Mouse (Mus musculus) limb, embryonic 14.5 days (tissue): ENCODE measurements around the gene Grik2. TPM values are rescaled to one million over a fixed set of nuclear protein-coding genes. Genes with fewer than 3 reads are reported as not detected.

Source experiments
- ATAC-seq: fragments of 200-750 bp; cut with Nextera tagmentation; 2 replicates; pipeline ENCODE4 v1.8.0; 2017; ENCODE audit warnings: low read depth, moderate number of reproducible peaks, moderate TSS enrichment; ENCODE audit not compliant: low FRiP score
- DNase-seq: peaks from one replicate; pipeline ENCODE4 v3.0.0-alpha.2; 2015; ENCODE audit warnings: low spot score
- H3K27ac ChIP-seq: fragments of 300-500 bp; sonication (generic); replicated peaks from 2 replicates; pipeline ENCODE4 v1.5.1; 2014; ENCODE audit warnings: low read depth, mild to moderate bottlenecking, low read length, moderate library complexity, mixed read lengths
- H3K27me3 ChIP-seq: fragments of 300-500 bp; sonication (generic); 2 replicates; pipeline ENCODE4 v1.6.1; 2014; ENCODE audit warnings: low read length, mixed read lengths; ENCODE audit not compliant: control insufficient read depth, insufficient read depth
- H3K36me3 ChIP-seq: fragments of 300-500 bp; sonication (generic); 2 replicates; pipeline ENCODE4 v1.6.1; 2014; ENCODE audit warnings: mild to moderate bottlenecking, low read length, moderate library complexity, mixed read lengths; ENCODE audit not compliant: control insufficient read depth, insufficient read depth
- H3K4me1 ChIP-seq: fragments of 300-500 bp; sonication (generic); 2 replicates; pipeline ENCODE4 v1.6.1; 2014; ENCODE audit warnings: antibody characterized with exemption, low read length, mixed read lengths; ENCODE audit not compliant: control insufficient read depth, insufficient read depth
- H3K4me2 ChIP-seq: fragments of 300-500 bp; sonication (generic); replicated peaks from 2 replicates; pipeline ENCODE4 v1.6.1; 2014; ENCODE audit warnings: low read depth, mild to moderate bottlenecking, low read length, moderate library complexity; ENCODE audit not compliant: severe bottlenecking
- H3K4me3 ChIP-seq: fragments of 300-500 bp; sonication (generic); replicated peaks from 2 replicates; pipeline ENCODE4 v1.5.1; 2014; ENCODE audit warnings: low read length
- H3K9ac ChIP-seq: fragments of 300-500 bp; sonication (generic); 2 replicates; pipeline ENCODE4 v1.6.1; 2014; ENCODE audit warnings: mild to moderate bottlenecking, low read depth, low read length, moderate library complexity; ENCODE audit not compliant: severe bottlenecking
- H3K9me3 ChIP-seq: fragments of 300-500 bp; sonication (generic); 2 replicates; pipeline ENCODE4 v1.6.1; 2016; ENCODE audit warnings: low read length; ENCODE audit not compliant: control insufficient read depth
- POLR2A ChIP-seq: fragments of 200-500 bp; IDR thresholded peaks from 2 replicates; pipeline ENCODE4 v1.8.0; 2012; ENCODE audit warnings: inconsistent platforms, mild to moderate bottlenecking, moderate library complexity, borderline replicate concordance; ENCODE audit not compliant: insufficient read depth, insufficient read length; ENCODE audit errors: extremely low read depth
- WGBS: fragments of 180-500 bp; shearing (Covaris S2); extraction: QIAGEN DNeasy Blood & Tissue Kit; methylation state at CpG from one replicate; pipeline ENCODE4 v1.1.7; 2014; 5-methylcytosine and 5-hydroxymethylcytosine counted together
- polyA plus RNA-seq, 2 experiments: library from polyadenylated mRNA; depleted of rRNA in 1 of 2; stranded (reverse) in 1 of 2; unstranded in 1 of 2; fragments of >200 nt; fragmentation: Nextera tagmentation in 1 of 2; extraction: Ambion mirVana in 1 of 2; gene quantifications; 2 replicates each; pipeline versions ENCODE4 v1.2.1 to v1.2.3; 2012 to 2014

Gene Grik2
- polyA plus RNA-seq, 2 experiments, result 2.7 to 3.5 TPM

- Histone ChIP-seq H3K4me2 (no peak overlapping the region), H3K9me3 (no peaks in the 10 kb centered on the region), H3K4me3 (no peak overlapping the region), H3K36me3 (no peaks in the 10 kb centered on the region), H3K9ac (no peak overlapping the region), H3K27ac (no peak overlapping the region), H3K27me3 (peaks cover 19% of the 10 kb centered on the region; the same call in 1 of the 2 replicates), H3K4me1 (peaks cover 23% of the 10 kb centered on the region; the same call in 1 of the 2 replicates)
- no peak for TF ChIP-seq POLR2A
- 9% methylated on average over 2 of the region's 2 CpGs for WGBS
- DNase-seq, result no peak
- no peak for ATAC-seq
Observed at GRCm38 (mm10) chr10:49784831-49785230, 3.7 kb downstream of the Grik2 start.

GRCm38 (mm10) chr10:49782741-49783691 lies 5.5 kb downstream of the Grik2 start:
- 2% methylated on average over 44 of the region's 44 CpGs for WGBS
- Histone ChIP-seq H3K4me3 (peak overlapping the region; percentile 48), H3K36me3 (no peaks in the 10 kb centered on the region), H3K4me1 (peaks cover 17% of the 10 kb centered on the region; the same call in 1 of the 2 replicates), H3K4me2 (peak overlapping the region; percentile 90), H3K27me3 (peaks cover 14% of the 10 kb centered on the region; the same call in 1 of the 2 replicates), H3K9ac (peak overlapping the region; percentile 44; the same call in 1 of the 2 replicates), H3K27ac (no peak overlapping the region), H3K9me3 (no peaks in the 10 kb centered on the region)
- no peak for TF ChIP-seq POLR2A
- peak; percentile 57; the same call in 1 of the 2 replicates for ATAC-seq
- no peak for DNase-seq

GRCm38 (mm10) chr10:49782061-49782460 lies 6.5 kb downstream of the Grik2 start:
- TF ChIP-seq POLR2A, result no peak
- peaks cover 12% of the 10 kb centered on the region; the same call in 1 of the 2 replicates for H3K27me3 ChIP-seq
- peak overlapping the region; percentile 48 for H3K4me3 ChIP-seq
- no peaks in the 10 kb centered on the region for H3K36me3 ChIP-seq
- 6% methylated on average over 7 of the region's 7 CpGs for WGBS
- 0 out of 2 replicates have a peak overlapping the region, but pooled peaks have one; percentile 44 for H3K9ac ChIP-seq
- ATAC-seq, result no peak
- H3K4me1 ChIP-seq, result peaks cover 17% of the 10 kb centered on the region; the same call in 1 of the 2 replicates
- no peak for DNase-seq
- no peaks in the 10 kb centered on the region for H3K9me3 ChIP-seq
- H3K27ac ChIP-seq, result no peak overlapping the region
- H3K4me2 ChIP-seq, result peak overlapping the region; percentile 90

- ATAC-seq, result no peak
- no peak for TF ChIP-seq POLR2A
- no peak overlapping the region for H3K4me2 ChIP-seq
- H3K27ac ChIP-seq, result no peak overlapping the region
- H3K9ac ChIP-seq, result no peak overlapping the region
- peaks cover 17% of the 10 kb centered on the region; the same call in 1 of the 2 replicates for H3K4me1 ChIP-seq
- 0 out of 2 replicates have a peak, but pooled peaks cover 3% of the 10 kb centered on the region for H3K27me3 ChIP-seq
- 45% methylated on average over 2 of the region's 2 CpGs for WGBS
- no peaks in the 10 kb centered on the region for H3K9me3 ChIP-seq
- no peaks in the 10 kb centered on the region for H3K36me3 ChIP-seq
- no peak overlapping the region for H3K4me3 ChIP-seq
- DNase-seq, result no peak
Observed at GRCm38 (mm10) chr10:49780430-49780829, 8.1 kb downstream of the Grik2 start.

GRCm38 (mm10) chr10:49768897-49769296 lies 19.7 kb downstream of the Grik2 start:
- no peak overlapping the region for H3K9ac ChIP-seq
- H3K4me3 ChIP-seq, result no peak overlapping the region
- H3K4me1 ChIP-seq, result no peaks in the 10 kb centered on the region
- no peaks in the 10 kb centered on the region for H3K9me3 ChIP-seq
- ATAC-seq (no peak), DNase-seq (no peak)
- H3K27ac ChIP-seq, result no peak overlapping the region
- no peaks in the 10 kb centered on the region for H3K36me3 ChIP-seq
- no peak for TF ChIP-seq POLR2A
- no peaks in the 10 kb centered on the region for H3K27me3 ChIP-seq
- H3K4me2 ChIP-seq, result no peak overlapping the region
